Mouse (Mus musculus): ENCODE measurements around the gene Msh3.
"Not testable (repeated sequence)": the region's sequence is repeated elsewhere in the genome, so short reads cannot be mapped to it uniquely, and the experiment has no call there.

Msh3 gene

GRCm38 (mm10) chr13:92252331-92252730 is 102.5 kb downstream of the Msh3 start:
- DNase-seq (ENCODE audit: low read depth, low spot score): no peak

GRCm38 (mm10) chr13:92247576-92247975 is 107.2 kb downstream of the Msh3 start:
- no peak for DNase-seq (ENCODE audit: low read depth, low spot score)

GRCm38 (mm10) chr13:92246966-92247365 is 107.8 kb downstream of the Msh3 start:
- no peak for DNase-seq (ENCODE audit: low read depth, low spot score)

- no peak for DNase-seq (ENCODE audit: low read depth, low spot score)
These were observed 110.1 kb downstream of the Msh3 start for GRCm38 (mm10) chr13:92244731-92245130.

GRCm38 (mm10) chr13:92241426-92241825 is 113.4 kb downstream of the Msh3 start:
- peak; percentile 37 for DNase-seq (ENCODE audit: low read depth, low spot score)

- no peak for DNase-seq (ENCODE audit: low read depth, low spot score)
These were observed 116.9 kb downstream of the Msh3 start for GRCm38 (mm10) chr13:92237887-92238286.

GRCm38 (mm10) chr13:92237016-92237415 is 117.8 kb downstream of the Msh3 start:
- no peak for DNase-seq (ENCODE audit: low read depth, low spot score)

- no peak for DNase-seq (ENCODE audit: low read depth, low spot score)
These were observed 122.5 kb downstream of the Msh3 start for GRCm38 (mm10) chr13:92232076-92232938.

GRCm38 (mm10) chr13:92228037-92228436 is 126.8 kb downstream of the Msh3 start:
- no peak for DNase-seq (ENCODE audit: low read depth, low spot score)

GRCm38 (mm10) chr13:92223567-92223966 is 131.2 kb downstream of the Msh3 start:
- no peak for DNase-seq (ENCODE audit: low read depth, low spot score)

GRCm38 (mm10) chr13:92222763-92223162 is 132.0 kb downstream of the Msh3 start:
- no peak for DNase-seq (ENCODE audit: low read depth, low spot score)

- no peak for DNase-seq (ENCODE audit: low read depth, low spot score)
These were observed 135.0 kb downstream of the Msh3 start for GRCm38 (mm10) chr13:92219774-92220173.

- DNase-seq (ENCODE audit: low read depth, low spot score): no peak
These were observed 137.6 kb downstream of the Msh3 start for GRCm38 (mm10) chr13:92217216-92217615.

- DNase-seq (ENCODE audit: low read depth, low spot score): no peak
These were observed 157.9 kb downstream of the Msh3 start for GRCm38 (mm10) chr13:92196860-92197259.

- DNase-seq (ENCODE audit: low read depth, low spot score): not testable (repeated sequence)
These were observed 161.0 kb downstream of the Msh3 start for GRCm38 (mm10) chr13:92193806-92194205.

- peak; percentile 89 for DNase-seq (ENCODE audit: low read depth, low spot score)
These were observed 182.1 kb downstream of the Msh3 start for GRCm38 (mm10) chr13:92172686-92173085.
